Mouse (Mus musculus) G1E (cell line): ENCODE data around the gene Nrg3. TPM values are rescaled to one million over a fixed set of nuclear protein-coding genes. Genes with fewer than 3 reads are reported as not detected.

Source experiments
- ATAC-seq: 2 replicates; pipeline ENCODE4 v1.8.0; 2016; ENCODE audit warnings: mild to moderate bottlenecking; ENCODE audit not compliant: insufficient number of reproducible peaks, poor library complexity, low FRiP score, severe bottlenecking; ENCODE audit errors: extremely low read depth
- DNase-seq: peaks from one replicate; pipeline ENCODE4 v3.0.0; 2012; ENCODE audit warnings: low spot score
- H3K27me3 ChIP-seq: 2 replicates; pipeline ENCODE4 v1.6.1; 2012; ENCODE audit warnings: mild to moderate bottlenecking, low read length, inconsistent platforms; ENCODE audit not compliant: insufficient read depth
- H3K36me3 ChIP-seq: replicated peaks from 2 replicates; pipeline ENCODE3; 2012; ENCODE audit warnings: mild to moderate bottlenecking, inconsistent platforms
- H3K4me1 ChIP-seq: 2 replicates; pipeline ENCODE4 v1.6.1; 2012; ENCODE audit warnings: low read depth, low read length, inconsistent platforms, mixed read lengths; ENCODE audit not compliant: insufficient read depth
- H3K4me3 ChIP-seq: 2 replicates; pipeline ENCODE4 v1.5.1; 2012; ENCODE audit warnings: low read depth, mild to moderate bottlenecking, inconsistent platforms, low read length, moderate library complexity, mixed read lengths
- H3K9me3 ChIP-seq: replicated peaks from 2 replicates; pipeline ENCODE4 v1.6.1; 2012; ENCODE audit warnings: inconsistent platforms
- CTCF ChIP-seq: IDR thresholded peaks from 2 replicates; pipeline ENCODE4 v1.5.1; 2012; ENCODE audit warnings: low read depth, low read length, inconsistent platforms, mixed read lengths
- GATA1 ChIP-seq: IDR thresholded peaks from 2 replicates; pipeline ENCODE4 v1.6.1; 2012; ENCODE audit warnings: borderline replicate concordance, low read length, inconsistent platforms, mixed read lengths
- GATA2 ChIP-seq: IDR thresholded peaks from 2 replicates; pipeline ENCODE4 v1.6.1; 2012; ENCODE audit warnings: low read depth, low read length, inconsistent platforms, borderline replicate concordance
- POLR2AphosphoS5 ChIP-seq: IDR thresholded peaks from 2 replicates; pipeline ENCODE4 v1.6.1; 2012; ENCODE audit warnings: low read depth, low read length, inconsistent platforms; ENCODE audit not compliant: insufficient replicate concordance
- TAL1 ChIP-seq: conservative IDR thresholded peaks from 2 replicates; pipeline ENCODE4 v1.6.1; 2012; ENCODE audit warnings: low read depth, low read length, inconsistent platforms, mixed read lengths
- polyA plus RNA-seq: library from polyadenylated mRNA; stranded (reverse); fragments of >175 nt; gene quantifications from 2 replicates; pipeline ENCODE4 v1.2.3, GENCODE M21; 2012
- total RNA-seq, 2 experiments: library from RNA; stranded (forward) in 1 of 2; stranded (reverse) in 1 of 2; fragments of 200-1000 nt in 1 of 2; fragments of >200 nt in 1 of 2; fragmentation: Nextera tagmentation in 1 of 2; gene quantifications; 2 replicates each; pipeline ENCODE4 v1.2.3; 2014 to 2017

Nrg3 gene
- total and polyA plus RNA-seq, 3 experiments, result 0.27 TPM; not detected in 2

GRCm38 (mm10) chr14:38576796-38577195, 896.1 kb downstream of the Nrg3 start:
- Histone ChIP-seq H3K27me3 (no peaks in the 10 kb centered on the region), H3K9me3 (no peaks in the 10 kb centered on the region), H3K4me3 (no peak overlapping the region), H3K36me3 (no peaks in the 10 kb centered on the region), H3K4me1 (no peaks in the 10 kb centered on the region)
- TF ChIP-seq POLR2AphosphoS5, result no peak
- TF ChIP-seq TAL1, result no peak
- TF ChIP-seq GATA1, result no peak
- no peak for TF ChIP-seq GATA2
- TF ChIP-seq CTCF, result no peak
- no peak for DNase-seq
- ATAC-seq, result no peak

GRCm38 (mm10) chr14:38568184-38568583, 904.7 kb downstream of the Nrg3 start:
- no peaks in the 10 kb centered on the region for H3K9me3 ChIP-seq

GRCm38 (mm10) chr14:38566182-38566581, 906.7 kb downstream of the Nrg3 start:
- H3K4me1 ChIP-seq, result no peaks in the 10 kb centered on the region
- DNase-seq (no peak), ATAC-seq (no peak)
- H3K4me3 ChIP-seq, result no peak overlapping the region
- TF ChIP-seq TAL1 (no peak), GATA1 (no peak), POLR2AphosphoS5 (no peak), GATA2 (no peak), CTCF (no peak)
- H3K27me3 ChIP-seq, result no peaks in the 10 kb centered on the region
- H3K36me3 ChIP-seq, result no peaks in the 10 kb centered on the region
- no peaks in the 10 kb centered on the region for H3K9me3 ChIP-seq

More at GRCm38 (mm10) chr14:38568184-38568583, 904.7 kb downstream of the Nrg3 start:
- Histone ChIP-seq H3K4me3 (no peak overlapping the region), H3K27me3 (no peaks in the 10 kb centered on the region), H3K36me3 (no peaks in the 10 kb centered on the region), H3K4me1 (no peaks in the 10 kb centered on the region)
- ATAC-seq (no peak), DNase-seq (no peak)
- TF ChIP-seq TAL1 (no peak), POLR2AphosphoS5 (no peak), GATA2 (no peak), CTCF (no peak), GATA1 (no peak)

- no peak for ATAC-seq
- no peaks in the 10 kb centered on the region for H3K9me3 ChIP-seq
- DNase-seq, result no peak
- no peaks in the 10 kb centered on the region for H3K36me3 ChIP-seq
- no peak overlapping the region for H3K4me3 ChIP-seq
- no peaks in the 10 kb centered on the region for H3K27me3 ChIP-seq
- TF ChIP-seq CTCF (no peak), TAL1 (no peak), GATA2 (no peak), GATA1 (no peak), POLR2AphosphoS5 (no peak)
- no peaks in the 10 kb centered on the region for H3K4me1 ChIP-seq
These were observed 918.3 kb downstream of the Nrg3 start for GRCm38 (mm10) chr14:38554636-38555035.

GRCm38 (mm10) chr14:38547257-38547656, 925.6 kb downstream of the Nrg3 start:
- DNase-seq, result no peak
- TF ChIP-seq GATA2 (no peak), CTCF (no peak), TAL1 (no peak), POLR2AphosphoS5 (no peak), GATA1 (no peak)

GRCm38 (mm10) chr14:38535181-38535580, 937.7 kb downstream of the Nrg3 start:
- TF ChIP-seq TAL1 (no peak), GATA1 (no peak), GATA2 (no peak), CTCF (no peak), POLR2AphosphoS5 (no peak)
- no peaks in the 10 kb centered on the region for H3K27me3 ChIP-seq
- no peaks in the 10 kb centered on the region for H3K4me1 ChIP-seq
- no peaks in the 10 kb centered on the region for H3K36me3 ChIP-seq
- H3K9me3 ChIP-seq, result no peaks in the 10 kb centered on the region
- ATAC-seq (no peak), DNase-seq (no peak)
- no peak overlapping the region for H3K4me3 ChIP-seq

More at GRCm38 (mm10) chr14:38547257-38547656, 925.6 kb downstream of the Nrg3 start:
- Histone ChIP-seq H3K4me1 (no peaks in the 10 kb centered on the region), H3K4me3 (no peak overlapping the region), H3K36me3 (no peaks in the 10 kb centered on the region), H3K9me3 (no peaks in the 10 kb centered on the region), H3K27me3 (no peaks in the 10 kb centered on the region)
- ATAC-seq, result no peak

GRCm38 (mm10) chr14:38533495-38533894, 939.4 kb downstream of the Nrg3 start:
- no peak for TF ChIP-seq TAL1
- DNase-seq (no peak), ATAC-seq (no peak)

More at GRCm38 (mm10) chr14:38533495-38533894, 939.4 kb downstream of the Nrg3 start:
- no peak overlapping the region for H3K4me3 ChIP-seq
- H3K36me3 ChIP-seq, result no peaks in the 10 kb centered on the region
- no peaks in the 10 kb centered on the region for H3K27me3 ChIP-seq
- H3K4me1 ChIP-seq, result no peaks in the 10 kb centered on the region
- no peaks in the 10 kb centered on the region for H3K9me3 ChIP-seq
